Mouse (Mus musculus): Measurements from ENCODE around the gene Mto1. TPM values are rescaled to one million over a fixed set of nuclear protein-coding genes. Genes with fewer than 3 reads are reported as not detected.
"Not testable (repeated sequence)": the region's sequence is repeated elsewhere in the genome, so short reads cannot be mapped to it uniquely, and the experiment has no call there.

Mto1 gene
- polyA plus RNA-seq, 1 experiment from 2014 or later: 26.1 TPM

DNA sequence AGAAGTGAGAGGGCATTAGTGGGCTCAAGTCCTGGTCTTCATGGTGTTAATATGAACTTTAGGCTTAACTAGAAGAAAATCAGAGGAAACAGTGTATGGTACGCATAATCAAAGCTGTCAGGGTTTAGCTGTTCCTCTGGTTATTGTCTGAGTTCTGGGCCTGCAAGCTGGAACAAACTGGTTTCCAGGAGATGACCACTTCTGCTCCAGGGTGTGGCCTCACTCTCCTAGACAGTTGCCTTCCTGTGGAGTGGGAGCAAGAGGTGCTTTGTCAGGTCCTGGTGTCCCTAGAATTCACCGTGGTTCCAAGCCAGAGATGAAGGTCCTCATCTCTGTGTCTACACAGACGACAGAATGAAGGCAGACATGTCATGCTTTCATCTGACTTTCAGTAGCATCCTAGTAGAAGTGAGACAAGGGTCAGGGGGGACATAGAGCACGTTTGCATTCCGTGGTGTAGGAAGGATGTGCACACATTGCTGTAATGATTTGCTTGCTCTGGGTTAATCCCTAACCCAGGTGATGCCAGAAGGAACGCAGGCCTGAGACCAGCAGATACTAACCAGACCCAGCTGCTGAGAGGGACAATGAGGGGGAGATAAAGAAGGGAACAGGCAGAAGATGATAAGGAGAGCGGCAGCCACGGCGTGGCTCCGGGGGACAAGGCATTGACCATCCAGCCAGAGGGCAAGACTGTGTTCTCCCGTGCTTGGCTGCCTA lies 58.2 kb downstream of the Mto1 start:
- DNase-seq (ENCODE audit: low spot score) (no peak), ATAC-seq (ENCODE audit: low FRiP score) (no peak)
- Histone ChIP-seq H3K9ac (ENCODE audit: low read depth, low read length) (no peak overlapping the region), H3K4me3 (ENCODE audit: low read depth, low read length) (no peak overlapping the region), H3K27me3 (ENCODE audit: control insufficient read depth, insufficient read depth, low read length) (no peaks in the 10 kb centered on the region), H3K4me2 (replicated peaks; ENCODE audit: low read depth, low read length) (no peak overlapping the region), H3K9me3 (ENCODE audit: control insufficient read depth, low read length) (no peaks in the 10 kb centered on the region), H3K4me1 (replicated peaks; ENCODE audit: control insufficient read depth, insufficient read depth, low read length) (peaks cover 2% of the 10 kb centered on the region; the same call in 1 of the 2 replicates), H3K27ac (ENCODE audit: low read depth, low read length) (no peak overlapping the region), H3K36me3 (ENCODE audit: control insufficient read depth, insufficient read depth, low read length) (no peaks in the 10 kb centered on the region)
- WGBS: 71% methylated on average over 11 of the region's 11 CpGs

DNA sequence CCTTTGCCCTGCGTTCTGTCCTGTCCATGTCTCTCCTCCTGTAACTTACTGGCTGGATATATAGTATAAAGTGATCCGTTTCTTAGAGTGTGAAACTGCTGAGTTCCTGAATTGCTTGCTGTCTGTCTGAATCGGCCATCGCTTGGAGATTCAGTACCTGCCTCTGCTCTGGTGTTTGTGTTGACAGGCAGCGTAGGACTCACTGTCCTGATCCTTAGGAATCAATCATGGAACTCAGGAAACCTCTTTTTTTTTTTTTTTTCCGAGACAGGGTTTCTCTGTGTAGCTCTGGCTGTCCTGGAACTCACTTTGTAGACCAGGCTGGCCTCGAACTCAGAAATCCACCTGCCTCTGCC lies 58.7 kb downstream of the Mto1 start:
- 87% methylated on average over 6 of the region's 7 CpGs for WGBS

GRCm38 (mm10) chr9:78508106-78508786 lies 60.2 kb downstream of the Mto1 start:
- Histone ChIP-seq H3K36me3 (ENCODE audit: control insufficient read depth, insufficient read depth, low read length) (no peaks in the 10 kb centered on the region), H3K9ac (ENCODE audit: low read depth, low read length) (no peak overlapping the region), H3K27me3 (ENCODE audit: control insufficient read depth, insufficient read depth, low read length) (no peaks in the 10 kb centered on the region), H3K4me3 (ENCODE audit: low read depth, low read length) (no peak overlapping the region), H3K4me2 (replicated peaks; ENCODE audit: low read depth, low read length) (no peak overlapping the region), H3K4me1 (replicated peaks; ENCODE audit: control insufficient read depth, insufficient read depth, low read length) (peaks cover 2% of the 10 kb centered on the region; the same call in 1 of the 2 replicates), H3K9me3 (ENCODE audit: control insufficient read depth, low read length) (no peaks in the 10 kb centered on the region), H3K27ac (ENCODE audit: low read depth, low read length) (no peak overlapping the region)
- ATAC-seq (ENCODE audit: low FRiP score) (no peak), DNase-seq (ENCODE audit: low spot score) (no peak)
- WGBS: 91% methylated on average over 16 of the region's 16 CpGs

More for the DNA sequence above, 58.7 kb downstream of the Mto1 start:
- Histone ChIP-seq H3K27me3 (ENCODE audit: control insufficient read depth, insufficient read depth, low read length) (no peaks in the 10 kb centered on the region), H3K9me3 (ENCODE audit: control insufficient read depth, low read length) (no peaks in the 10 kb centered on the region), H3K36me3 (ENCODE audit: control insufficient read depth, insufficient read depth, low read length) (no peaks in the 10 kb centered on the region), H3K4me3 (ENCODE audit: low read depth, low read length) (no peak overlapping the region), H3K27ac (ENCODE audit: low read depth, low read length) (no peak overlapping the region), H3K4me2 (replicated peaks; ENCODE audit: low read depth, low read length) (no peak overlapping the region), H3K4me1 (replicated peaks; ENCODE audit: control insufficient read depth, insufficient read depth, low read length) (peaks cover 2% of the 10 kb centered on the region; the same call in 1 of the 2 replicates), H3K9ac (ENCODE audit: low read depth, low read length) (no peak overlapping the region)
- ATAC-seq (ENCODE audit: low FRiP score): no peak
- no peak for DNase-seq (ENCODE audit: low spot score)

DNA sequence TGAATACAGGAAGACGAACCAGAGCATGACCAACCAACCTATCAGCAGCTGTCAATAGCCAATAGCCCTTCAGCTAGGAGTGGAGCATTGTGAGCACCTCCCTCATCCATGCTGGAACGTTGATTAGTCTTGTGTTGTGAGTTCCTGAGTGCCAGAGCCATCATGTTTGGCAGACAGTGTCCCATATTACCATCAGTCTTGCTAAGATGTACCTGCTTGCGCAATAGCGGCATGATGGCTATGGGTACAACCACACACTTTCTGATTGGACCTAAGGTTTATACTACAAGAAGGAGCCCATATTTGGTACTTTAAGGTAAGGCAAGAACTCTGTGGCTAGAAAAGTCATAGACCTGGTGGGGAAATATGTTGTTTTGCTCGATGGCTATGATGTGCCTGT lies 63.7 kb downstream of the Mto1 start:
- H3K4me1 ChIP-seq (replicated peaks; ENCODE audit: control insufficient read depth, insufficient read depth, low read length): no peaks in the 10 kb centered on the region
- H3K4me2 ChIP-seq (replicated peaks; ENCODE audit: low read depth, low read length): no peak overlapping the region
- no peaks in the 10 kb centered on the region for H3K9me3 ChIP-seq (ENCODE audit: control insufficient read depth, low read length)
- no peak overlapping the region for H3K4me3 ChIP-seq (ENCODE audit: low read depth, low read length)
- H3K27me3 ChIP-seq (ENCODE audit: control insufficient read depth, insufficient read depth, low read length): no peaks in the 10 kb centered on the region
- H3K9ac ChIP-seq (ENCODE audit: low read depth, low read length): no peak overlapping the region
- H3K36me3 ChIP-seq (ENCODE audit: control insufficient read depth, insufficient read depth, low read length): no peaks in the 10 kb centered on the region
- WGBS: 93% methylated on average over 5 of the region's 5 CpGs
- no peak for DNase-seq (ENCODE audit: low spot score)
- ATAC-seq (ENCODE audit: low FRiP score): no peak
- no peak overlapping the region for H3K27ac ChIP-seq (ENCODE audit: low read depth, low read length)

DNA sequence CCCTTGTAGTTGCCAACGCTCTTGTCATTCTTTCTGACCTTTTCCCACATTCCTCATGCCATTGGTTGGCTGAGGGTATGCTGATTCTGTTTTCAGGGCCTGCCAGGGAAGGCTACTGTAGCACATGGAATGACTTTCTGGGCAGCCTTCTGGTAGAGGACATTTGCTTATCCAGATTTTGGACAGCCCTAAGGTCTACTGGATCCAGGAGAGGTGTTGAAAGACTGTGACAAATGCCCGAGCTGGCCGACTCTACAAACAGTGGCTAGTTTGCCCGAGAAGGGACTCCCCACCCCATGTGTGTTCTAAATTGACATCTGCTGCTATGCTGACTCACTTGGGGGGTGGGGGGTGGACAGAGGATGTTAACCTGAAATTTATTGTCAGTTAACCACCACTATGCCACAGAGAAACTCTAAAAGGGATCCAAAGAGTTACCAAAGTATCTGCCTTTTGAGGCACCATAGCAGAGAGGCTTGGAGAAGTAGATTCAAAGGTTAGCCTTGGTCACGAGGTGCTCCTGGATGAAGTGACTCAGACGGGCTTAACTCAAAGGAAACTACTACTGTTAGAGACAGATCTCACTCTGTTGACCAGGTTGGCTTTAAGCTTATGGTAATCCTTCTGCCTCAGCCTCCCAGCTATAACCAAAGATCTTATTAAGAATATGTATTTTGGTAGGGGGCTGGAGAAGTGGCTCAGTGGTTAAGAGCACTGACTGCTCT lies 65.9 kb downstream of the Mto1 start:
- no peaks in the 10 kb centered on the region for H3K36me3 ChIP-seq (ENCODE audit: control insufficient read depth, insufficient read depth, low read length)
- no peaks in the 10 kb centered on the region for H3K27me3 ChIP-seq (ENCODE audit: control insufficient read depth, insufficient read depth, low read length)
- no peaks in the 10 kb centered on the region for H3K4me1 ChIP-seq (replicated peaks; ENCODE audit: control insufficient read depth, insufficient read depth, low read length)
- 72% methylated on average over 6 of the region's 6 CpGs for WGBS
- ATAC-seq (ENCODE audit: low FRiP score) (no peak), DNase-seq (ENCODE audit: low spot score) (no peak)
- no peaks in the 10 kb centered on the region for H3K9me3 ChIP-seq (ENCODE audit: control insufficient read depth, low read length)
- no peak overlapping the region for H3K9ac ChIP-seq (ENCODE audit: low read depth, low read length)
- H3K27ac ChIP-seq (ENCODE audit: low read depth, low read length): no peak overlapping the region
- no peak overlapping the region for H3K4me3 ChIP-seq (ENCODE audit: low read depth, low read length)
- no peak overlapping the region for H3K4me2 ChIP-seq (replicated peaks; ENCODE audit: low read depth, low read length)

DNA sequence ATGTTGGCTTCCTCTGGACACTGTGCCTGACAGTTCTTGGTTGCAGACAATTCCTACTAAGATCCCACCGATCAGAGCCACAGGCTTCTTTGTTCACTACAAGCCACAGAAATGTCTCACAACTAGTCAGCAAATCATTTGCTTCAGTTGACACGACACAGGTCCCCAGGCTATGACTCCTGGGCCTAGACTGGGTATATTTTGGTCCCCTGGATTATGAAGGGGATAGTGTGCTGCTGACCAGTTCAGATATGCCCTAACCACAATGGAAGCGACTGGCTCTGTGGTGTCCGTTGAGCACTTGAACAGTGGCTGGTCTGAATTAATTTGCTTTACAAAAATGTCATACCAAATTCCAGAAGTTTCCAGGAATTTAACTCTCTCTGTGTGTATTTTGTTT lies 66.7 kb downstream of the Mto1 start:
- Histone ChIP-seq H3K9ac (ENCODE audit: low read depth, low read length) (no peak overlapping the region), H3K27ac (ENCODE audit: low read depth, low read length) (no peak overlapping the region), H3K4me2 (replicated peaks; ENCODE audit: low read depth, low read length) (no peak overlapping the region), H3K4me1 (replicated peaks; ENCODE audit: control insufficient read depth, insufficient read depth, low read length) (no peaks in the 10 kb centered on the region), H3K4me3 (ENCODE audit: low read depth, low read length) (no peak overlapping the region), H3K9me3 (ENCODE audit: control insufficient read depth, low read length) (no peaks in the 10 kb centered on the region), H3K36me3 (ENCODE audit: control insufficient read depth, insufficient read depth, low read length) (no peaks in the 10 kb centered on the region), H3K27me3 (ENCODE audit: control insufficient read depth, insufficient read depth, low read length) (no peaks in the 10 kb centered on the region)
- no peak for ATAC-seq (ENCODE audit: low FRiP score)
- WGBS: 92% methylated on average over 4 of the region's 4 CpGs
- no peak for DNase-seq (ENCODE audit: low spot score)

DNA sequence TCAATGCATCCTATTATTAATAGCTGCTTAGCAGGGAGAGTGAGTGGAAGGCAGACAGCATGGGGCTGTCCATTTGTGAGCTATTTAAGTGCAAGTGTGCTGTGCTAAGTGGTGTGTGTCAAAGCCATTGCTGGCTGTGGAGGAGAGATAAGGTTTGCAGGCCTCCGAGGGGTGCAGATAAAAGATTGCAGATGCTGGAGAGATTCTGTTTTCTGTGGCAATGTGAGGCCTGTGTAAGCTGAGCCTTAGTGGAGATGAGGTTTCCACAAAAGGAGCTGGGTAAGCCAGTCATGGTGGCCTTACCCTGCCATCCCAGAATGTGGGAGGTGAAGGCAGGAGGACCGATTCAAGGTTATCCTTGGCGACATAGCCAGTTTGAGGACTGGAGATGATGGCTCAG lies 68.1 kb downstream of the Mto1 start:
- Histone ChIP-seq H3K27me3 (ENCODE audit: control insufficient read depth, insufficient read depth, low read length) (no peaks in the 10 kb centered on the region), H3K36me3 (ENCODE audit: control insufficient read depth, insufficient read depth, low read length) (no peaks in the 10 kb centered on the region), H3K4me1 (replicated peaks; ENCODE audit: control insufficient read depth, insufficient read depth, low read length) (no peaks in the 10 kb centered on the region), H3K9ac (ENCODE audit: low read depth, low read length) (no peak overlapping the region), H3K9me3 (ENCODE audit: control insufficient read depth, low read length) (no peaks in the 10 kb centered on the region), H3K4me2 (replicated peaks; ENCODE audit: low read depth, low read length) (no peak overlapping the region), H3K27ac (ENCODE audit: low read depth, low read length) (no peak overlapping the region), H3K4me3 (ENCODE audit: low read depth, low read length) (no peak overlapping the region)
- WGBS: 77% methylated on average over 3 of the region's 3 CpGs
- no peak for ATAC-seq (ENCODE audit: low FRiP score)
- DNase-seq (ENCODE audit: low spot score): no peak

DNA sequence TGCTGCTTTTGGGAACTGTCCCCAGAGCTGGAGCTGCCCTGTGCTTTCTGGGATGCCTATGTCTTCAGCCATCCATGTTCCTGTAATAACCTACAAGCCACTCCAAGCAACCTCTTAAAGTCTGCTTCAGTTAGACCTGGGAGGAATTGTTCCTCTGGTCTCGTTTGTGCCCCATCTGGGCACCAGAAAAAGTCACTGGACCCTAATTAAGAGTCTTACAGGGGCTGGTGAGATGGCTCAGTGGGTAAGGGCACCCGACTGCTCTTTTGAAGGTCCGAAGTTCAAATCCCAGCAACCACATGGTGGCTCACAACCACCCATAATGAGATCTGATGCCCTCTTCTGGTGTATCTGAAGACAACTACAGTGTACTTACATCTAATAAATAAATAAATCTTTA lies 69.2 kb downstream of the Mto1 start:
- H3K4me2 ChIP-seq (replicated peaks; ENCODE audit: low read depth, low read length); H3K27ac ChIP-seq (ENCODE audit: low read depth, low read length); ATAC-seq (ENCODE audit: low FRiP score); DNase-seq (ENCODE audit: low spot score); H3K9me3 ChIP-seq (ENCODE audit: control insufficient read depth, low read length); H3K36me3 ChIP-seq (ENCODE audit: control insufficient read depth, insufficient read depth, low read length); H3K27me3 ChIP-seq (ENCODE audit: control insufficient read depth, insufficient read depth, low read length); H3K4me1 ChIP-seq (replicated peaks; ENCODE audit: control insufficient read depth, insufficient read depth, low read length); H3K4me3 ChIP-seq (ENCODE audit: low read depth, low read length); H3K9ac ChIP-seq (ENCODE audit: low read depth, low read length): not testable (repeated sequence)
- WGBS: 76% methylated on average over 3 of the region's 3 CpGs
